Mouse (Mus musculus) stomach, postnatal 0 days (tissue): Measurements from ENCODE around the gene Atxn2.

Experiments used
- CTCF ChIP-seq: IDR thresholded peaks from 2 replicates; pipeline ENCODE4 v1.5.1; 2016; ENCODE audit warnings: antibody characterized with exemption, low read depth, mild to moderate bottlenecking, moderate library complexity
- EP300 ChIP-seq: optimal IDR thresholded peaks from 2 replicates; pipeline ENCODE3; 2016; ENCODE audit warnings: antibody characterized with exemption

DNA sequence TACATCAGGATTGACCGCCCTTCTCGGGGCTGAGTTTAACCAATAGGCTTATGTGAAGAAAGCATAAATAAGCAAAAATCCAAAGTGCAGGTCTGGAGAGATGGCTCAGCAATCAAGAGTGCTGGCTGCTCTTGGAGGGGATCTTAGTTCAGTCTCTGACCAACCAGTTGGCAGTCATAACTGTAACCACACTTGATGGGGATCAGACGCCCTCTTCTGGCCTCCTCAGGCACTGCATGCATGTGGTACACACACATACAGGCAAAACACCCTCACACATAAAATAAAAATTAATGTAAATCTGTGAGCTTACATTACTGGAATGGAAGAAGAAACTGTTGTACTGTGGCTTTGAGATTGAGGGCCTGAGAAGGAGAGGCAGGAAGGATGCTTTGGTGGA is 40.7 kb upstream of the Atxn2 start:
- TF ChIP-seq CTCF (peak; percentile 64), EP300 (no peak)
